Mouse (Mus musculus): ENCODE data around the gene Prcd. TPM values are rescaled to one million over a fixed set of nuclear protein-coding genes. Genes with fewer than 3 reads are reported as not detected.

Gene Prcd
- polyA plus RNA-seq, 1 experiment = not detected

DNA sequence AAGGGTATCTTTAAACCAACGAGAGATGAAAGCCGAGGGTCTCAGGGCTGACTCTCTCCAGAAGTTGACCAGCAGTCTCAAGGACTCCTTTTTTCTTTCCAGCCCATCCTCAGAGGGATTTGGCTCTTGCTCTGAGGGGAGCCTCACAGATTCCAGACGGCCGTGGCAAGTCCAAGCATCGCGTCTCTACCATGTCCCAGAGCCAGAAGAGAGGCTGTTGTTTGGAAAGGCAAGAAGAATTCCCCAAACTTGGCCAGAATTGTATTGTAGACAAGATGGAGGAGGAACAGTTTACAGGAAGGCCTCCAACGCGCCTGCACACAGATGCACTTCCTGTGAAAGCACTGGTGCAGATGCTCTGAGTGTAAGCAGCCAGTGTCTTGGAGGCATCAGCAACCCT is 14.6 kb downstream of the Prcd start:
- H3K4me1 ChIP-seq (ENCODE audit: control insufficient read depth, insufficient read depth, low read length) = no peaks in the 10 kb centered on the region
- no peak overlapping the region for H3K27ac ChIP-seq (ENCODE audit: insufficient read depth, low read length)
- TF ChIP-seq CTCF (IDR thresholded peaks at IDR 0.05; ENCODE audit: borderline replicate concordance, insufficient read depth, low read length) (no peak), POLR2A (IDR thresholded peaks at IDR 0.05; ENCODE audit: low read depth, low read length) (no peak)
- no peak overlapping the region for H3K4me3 ChIP-seq (ENCODE audit: insufficient read depth, low read length)

DNA sequence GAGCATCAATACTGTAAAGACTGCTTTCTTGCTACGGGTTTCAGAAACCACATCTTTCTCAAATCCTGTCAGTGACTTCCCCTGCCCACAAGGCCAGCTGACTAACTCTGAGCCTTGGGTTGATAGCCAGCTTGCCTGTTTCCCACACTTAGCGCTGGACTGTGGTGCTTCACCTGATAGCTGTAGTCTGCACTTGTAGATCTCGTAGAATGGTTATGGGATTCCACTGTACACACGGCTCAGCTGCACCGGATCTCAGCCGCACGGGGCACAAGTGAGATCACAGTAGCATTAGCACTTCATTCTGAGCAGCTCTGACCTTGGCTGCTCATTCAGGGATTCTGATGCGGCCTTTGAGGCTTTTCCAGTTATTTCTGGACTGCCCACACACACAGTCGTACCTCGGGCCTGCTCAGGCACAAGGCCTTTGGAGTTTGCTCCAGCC is 15.1 kb downstream of the Prcd start:
- TF ChIP-seq CTCF (IDR thresholded peaks at IDR 0.05; ENCODE audit: borderline replicate concordance, insufficient read depth, low read length) = no peak
- TF ChIP-seq POLR2A (IDR thresholded peaks at IDR 0.05; ENCODE audit: low read depth, low read length) = no peak

GRCm38 (mm10) chr11:116668839-116669238 is 15.5 kb downstream of the Prcd start:
- Histone ChIP-seq H3K4me3 (ENCODE audit: insufficient read depth, low read length) (no peak overlapping the region), H3K4me1 (ENCODE audit: control insufficient read depth, insufficient read depth, low read length) (peaks cover 3% of the 10 kb centered on the region; the same call in 1 of the 2 replicates), H3K27ac (ENCODE audit: insufficient read depth, low read length) (no peak overlapping the region)
- TF ChIP-seq POLR2A (IDR thresholded peaks at IDR 0.05; ENCODE audit: low read depth, low read length) (no peak), CTCF (IDR thresholded peaks at IDR 0.05; ENCODE audit: borderline replicate concordance, insufficient read depth, low read length) (no peak)

More for the DNA sequence above, 15.1 kb downstream of the Prcd start:
- H3K4me3 ChIP-seq (ENCODE audit: insufficient read depth, low read length) = no peak overlapping the region
- H3K27ac ChIP-seq (ENCODE audit: insufficient read depth, low read length) = no peak overlapping the region
- no peaks in the 10 kb centered on the region for H3K4me1 ChIP-seq (ENCODE audit: control insufficient read depth, insufficient read depth, low read length)

- TF ChIP-seq CTCF (IDR thresholded peaks at IDR 0.05; ENCODE audit: borderline replicate concordance, insufficient read depth, low read length) (no peak), POLR2A (IDR thresholded peaks at IDR 0.05; ENCODE audit: low read depth, low read length) (no peak)
- no peak overlapping the region for H3K4me3 ChIP-seq (ENCODE audit: insufficient read depth, low read length)
- H3K4me1 ChIP-seq (ENCODE audit: control insufficient read depth, insufficient read depth, low read length) = peaks cover 7% of the 10 kb centered on the region; the same call in 1 of the 2 replicates
- H3K27ac ChIP-seq (ENCODE audit: insufficient read depth, low read length) = no peak overlapping the region
Observed at GRCm38 (mm10) chr11:116669316-116669715, 16.0 kb downstream of the Prcd start.

GRCm38 (mm10) chr11:116669787-116670365 is 16.5 kb downstream of the Prcd start:
- no peak overlapping the region for H3K27ac ChIP-seq (ENCODE audit: insufficient read depth, low read length)
- TF ChIP-seq CTCF (IDR thresholded peaks at IDR 0.05; ENCODE audit: borderline replicate concordance, insufficient read depth, low read length) (no peak), POLR2A (IDR thresholded peaks at IDR 0.05; ENCODE audit: low read depth, low read length) (no peak)
- peaks cover 8% of the 10 kb centered on the region; the same call in 1 of the 2 replicates for H3K4me1 ChIP-seq (ENCODE audit: control insufficient read depth, insufficient read depth, low read length)
- H3K4me3 ChIP-seq (ENCODE audit: insufficient read depth, low read length) = no peak overlapping the region

DNA sequence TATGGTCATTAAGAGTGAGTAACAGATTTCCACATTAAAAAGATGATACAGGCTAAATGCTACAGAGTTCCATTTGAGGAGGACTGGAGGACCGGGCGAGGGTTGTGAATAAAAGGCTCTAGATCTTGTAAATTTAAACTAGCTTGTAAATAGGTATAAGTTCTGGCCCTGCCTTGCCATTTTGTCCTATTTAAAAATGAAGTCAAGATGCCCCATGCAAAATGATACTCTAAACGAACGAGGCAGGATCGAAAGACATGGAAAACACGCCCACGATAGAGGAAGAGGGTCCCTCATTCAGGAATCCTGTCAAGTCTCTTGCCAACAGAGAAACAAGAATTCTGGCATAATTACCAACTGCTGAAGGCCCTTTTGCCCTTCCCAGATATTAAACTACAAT is 17.1 kb downstream of the Prcd start:
- Histone ChIP-seq H3K4me1 (ENCODE audit: control insufficient read depth, insufficient read depth, low read length) (peaks cover 8% of the 10 kb centered on the region; the same call in 1 of the 2 replicates), H3K4me3 (ENCODE audit: insufficient read depth, low read length) (no peak overlapping the region), H3K27ac (ENCODE audit: insufficient read depth, low read length) (no peak overlapping the region)
- TF ChIP-seq POLR2A (IDR thresholded peaks at IDR 0.05; ENCODE audit: low read depth, low read length) (no peak), CTCF (IDR thresholded peaks at IDR 0.05; ENCODE audit: borderline replicate concordance, insufficient read depth, low read length) (no peak)

DNA sequence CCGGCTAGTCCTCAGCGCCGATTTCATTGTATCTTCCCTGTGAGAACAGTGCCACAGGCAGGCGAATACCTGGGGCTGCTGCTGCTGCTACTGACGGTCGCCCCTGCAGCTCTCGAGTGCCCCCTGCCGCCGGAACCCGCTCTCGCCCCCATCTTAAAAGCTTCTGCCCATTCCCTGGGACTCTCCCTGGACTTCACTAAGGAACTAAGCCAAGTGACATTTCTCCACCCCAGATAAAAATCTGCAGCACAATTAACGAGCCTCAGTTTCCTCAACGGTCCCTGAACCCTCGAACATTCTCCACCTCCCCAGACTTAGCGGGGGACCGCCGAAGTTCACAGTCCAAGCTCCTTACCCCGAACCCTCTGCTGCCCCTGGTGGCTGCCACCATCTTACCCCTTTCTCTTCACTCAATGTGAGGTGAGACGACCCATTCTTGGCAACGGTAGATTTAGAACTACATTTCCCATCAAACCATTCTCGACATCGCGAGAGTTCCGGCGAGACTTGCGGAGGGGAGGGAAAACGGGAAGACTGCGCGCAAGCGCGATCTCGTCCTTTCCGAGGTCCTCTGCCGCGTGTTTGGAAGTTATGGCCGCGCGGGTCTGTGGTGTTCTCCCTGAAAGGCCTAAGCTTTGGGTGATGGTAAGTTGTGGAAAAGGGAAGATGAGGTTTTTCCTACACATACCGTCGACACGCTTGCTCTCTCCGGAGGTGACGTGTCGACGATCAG is 17.9 kb downstream of the Prcd start:
- Histone ChIP-seq H3K4me1 (ENCODE audit: control insufficient read depth, insufficient read depth, low read length) (peaks cover 8% of the 10 kb centered on the region; the same call in 1 of the 2 replicates), H3K27ac (ENCODE audit: insufficient read depth, low read length) (peak overlapping the region; percentile 16), H3K4me3 (ENCODE audit: insufficient read depth, low read length) (peak overlapping the region; percentile 78)
- peak; percentile 96 for TF ChIP-seq POLR2A (IDR thresholded peaks at IDR 0.05; ENCODE audit: low read depth, low read length)
- TF ChIP-seq CTCF (IDR thresholded peaks at IDR 0.05; ENCODE audit: borderline replicate concordance, insufficient read depth, low read length) = peak; percentile 61

GRCm38 (mm10) chr11:116671845-116672434 is 18.6 kb downstream of the Prcd start:
- Histone ChIP-seq H3K4me1 (ENCODE audit: control insufficient read depth, insufficient read depth, low read length) (peaks cover 8% of the 10 kb centered on the region; the same call in 1 of the 2 replicates), H3K4me3 (ENCODE audit: insufficient read depth, low read length) (peak overlapping the region; percentile 78), H3K27ac (ENCODE audit: insufficient read depth, low read length) (peak overlapping the region; percentile 16)
- TF ChIP-seq POLR2A (IDR thresholded peaks at IDR 0.05; ENCODE audit: low read depth, low read length) (no peak), CTCF (IDR thresholded peaks at IDR 0.05; ENCODE audit: borderline replicate concordance, insufficient read depth, low read length) (no peak)

DNA sequence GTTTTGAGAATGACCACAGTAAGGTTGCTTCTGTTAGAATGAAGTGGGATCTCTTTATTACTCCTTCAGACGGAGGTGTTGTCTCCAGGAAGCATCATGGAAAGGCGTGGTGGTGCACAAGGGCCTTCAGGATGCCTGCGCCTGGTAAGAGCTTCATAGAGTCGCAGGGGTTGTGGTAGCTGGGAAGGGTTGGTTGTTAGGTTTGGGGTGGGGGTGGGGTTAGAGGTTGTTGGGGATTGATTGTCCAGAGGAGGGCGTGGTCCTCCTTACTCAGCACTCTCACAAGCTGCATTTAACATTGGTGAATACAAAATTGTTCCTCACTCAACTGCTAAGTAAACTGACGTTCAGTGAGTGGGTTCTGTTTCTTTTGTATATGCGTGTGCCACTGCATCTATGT is 19.3 kb downstream of the Prcd start:
- peaks cover 8% of the 10 kb centered on the region; the same call in 1 of the 2 replicates for H3K4me1 ChIP-seq (ENCODE audit: control insufficient read depth, insufficient read depth, low read length)
- no peak for TF ChIP-seq POLR2A (IDR thresholded peaks at IDR 0.05; ENCODE audit: low read depth, low read length)
- no peak for TF ChIP-seq CTCF (IDR thresholded peaks at IDR 0.05; ENCODE audit: borderline replicate concordance, insufficient read depth, low read length)
- H3K4me3 ChIP-seq (ENCODE audit: insufficient read depth, low read length) = peak overlapping the region; percentile 78
- H3K27ac ChIP-seq (ENCODE audit: insufficient read depth, low read length) = 0 out of 2 replicates have a peak overlapping the region, but pooled peaks have one; percentile 1

Data from embryonic fibroblast, embryonic 13.5 days (primary cell).